Mouse (Mus musculus) embryonic facial prominence, embryonic 11.5 days (tissue): ENCODE measurements around the gene Tmsb10. TPM values are rescaled to one million over a fixed set of nuclear protein-coding genes. Genes with fewer than 3 reads are reported as not detected.

Source experiments
- ATAC-seq: fragments of 200-750 bp; cut with Nextera tagmentation; replicated peaks from 2 replicates; pipeline ENCODE4 v1.8.0; 2017; ENCODE audit warnings: low read depth; ENCODE audit not compliant: insufficient number of reproducible peaks, low FRiP score, low TSS enrichment
- DNase-seq: peaks from one replicate; pipeline ENCODE4 v3.0.0-alpha.2; 2015; ENCODE audit warnings: low spot score
- H3K27ac ChIP-seq: fragments of 300-500 bp; sonication (generic); replicated peaks from 2 replicates; pipeline ENCODE4 v1.5.1; 2014; ENCODE audit warnings: mild to moderate bottlenecking, low read depth, low read length, control low read depth
- H3K27me3 ChIP-seq: fragments of 300-500 bp; sonication (generic); 2 replicates; pipeline ENCODE4 v1.6.1; 2014; ENCODE audit warnings: mild to moderate bottlenecking, low read length, moderate library complexity, mixed read lengths; ENCODE audit not compliant: control insufficient read depth, insufficient read depth
- H3K36me3 ChIP-seq: fragments of 300-500 bp; sonication (generic); replicated peaks from 2 replicates; pipeline ENCODE4 v1.6.1; 2014; ENCODE audit warnings: low read depth, mild to moderate bottlenecking, low read length, moderate library complexity, mixed read lengths; ENCODE audit not compliant: control insufficient read depth, insufficient read depth
- H3K4me1 ChIP-seq: fragments of 300-500 bp; sonication (generic); 2 replicates; pipeline ENCODE4 v1.6.1; 2014; ENCODE audit warnings: low read length, mixed read lengths; ENCODE audit not compliant: control insufficient read depth, insufficient read depth
- H3K4me2 ChIP-seq: fragments of 300-500 bp; sonication (generic); 2 replicates; pipeline ENCODE4 v1.6.1; 2014; ENCODE audit warnings: low read depth, mild to moderate bottlenecking, control low read depth, low read length, moderate library complexity
- H3K4me3 ChIP-seq: fragments of 300-500 bp; sonication (generic); 2 replicates; pipeline ENCODE4 v1.5.1; 2014; ENCODE audit warnings: low read depth, low read length, control low read depth
- H3K9ac ChIP-seq: fragments of 300-500 bp; sonication (generic); replicated peaks from 2 replicates; pipeline ENCODE4 v1.6.1; 2014; ENCODE audit warnings: mild to moderate bottlenecking, control low read depth, low read length
- H3K9me3 ChIP-seq: fragments of 300-500 bp; sonication (generic); replicated peaks from 2 replicates; pipeline ENCODE4 v1.6.1; 2016; ENCODE audit warnings: mild to moderate bottlenecking, low read length, inconsistent platforms, mixed read lengths; ENCODE audit not compliant: control insufficient read depth
- WGBS: fragments of 180-500 bp; shearing (Covaris S2); extraction: QIAGEN DNeasy Blood & Tissue Kit; methylation state at CpG from one replicate; pipeline ENCODE4 v1.1.7; 2014; 5-methylcytosine and 5-hydroxymethylcytosine counted together
- polyA plus RNA-seq: library from polyadenylated mRNA; unstranded; fragments of >200 nt; fragmentation: Nextera tagmentation; extraction: Ambion mirVana; gene quantifications from 2 replicates; pipeline ENCODE4 v1.2.1, GENCODE M21; 2014

Gene Tmsb10
- polyA plus RNA-seq, 1 experiment from 2014 or later = 3,355 TPM

DNA sequence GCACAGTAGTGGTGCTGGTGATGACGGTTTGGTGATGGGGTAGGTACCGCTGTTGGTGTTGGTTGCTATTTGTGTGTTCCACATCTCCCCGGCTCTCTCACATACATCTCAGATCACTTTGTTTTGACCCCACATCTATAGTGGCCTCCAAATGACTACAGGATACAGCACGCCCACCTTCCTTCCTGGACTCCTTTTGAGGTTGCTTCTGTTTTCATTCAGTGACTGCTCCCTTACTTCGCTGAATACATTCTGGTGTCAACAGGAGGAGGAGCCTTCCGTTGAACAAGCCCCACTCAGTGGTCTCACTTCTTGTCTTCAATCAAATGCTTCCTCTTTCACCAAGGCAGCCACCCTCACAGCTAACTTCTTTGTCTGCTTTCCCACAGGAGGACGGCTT, 3.8 kb downstream of the Tmsb10 start:
- DNase-seq (no peak), ATAC-seq (no peak)
- H3K27ac ChIP-seq = no peak overlapping the region
- no peaks in the 10 kb centered on the region for H3K9me3 ChIP-seq
- no peak overlapping the region for H3K4me3 ChIP-seq
- H3K36me3 ChIP-seq = no peaks in the 10 kb centered on the region
- no peak overlapping the region for H3K9ac ChIP-seq
- H3K4me2 ChIP-seq = no peak overlapping the region
- H3K27me3 ChIP-seq = no peaks in the 10 kb centered on the region
- WGBS = 78% methylated on average over 7 of the region's 7 CpGs
- no peaks in the 10 kb centered on the region; the same call in 1 of the 2 replicates for H3K4me1 ChIP-seq

DNA sequence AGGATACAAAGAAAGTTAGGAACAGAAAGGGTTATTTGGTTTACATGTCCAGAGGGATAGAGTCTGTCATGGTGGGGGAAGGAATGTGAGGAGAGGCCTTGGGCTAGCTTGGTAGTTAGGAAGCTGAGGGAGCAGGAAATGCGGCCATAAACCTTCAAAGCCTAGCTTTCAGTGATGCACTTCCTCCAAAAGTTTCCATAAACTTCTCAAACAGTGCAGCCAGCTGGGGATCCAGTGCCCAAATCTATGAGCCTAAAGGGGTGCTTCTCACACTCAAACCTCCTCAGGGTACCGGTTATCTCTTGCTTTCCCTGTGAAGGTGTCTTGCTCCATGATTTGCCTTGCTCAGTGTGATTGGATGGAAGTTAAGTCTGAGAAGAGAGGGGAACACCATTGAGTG, 5.6 kb downstream of the Tmsb10 start:
- Histone ChIP-seq H3K27ac (no peak overlapping the region), H3K27me3 (no peaks in the 10 kb centered on the region), H3K36me3 (no peaks in the 10 kb centered on the region), H3K9me3 (no peaks in the 10 kb centered on the region), H3K4me3 (no peak overlapping the region), H3K4me1 (no peaks in the 10 kb centered on the region; the same call in 1 of the 2 replicates), H3K4me2 (no peak overlapping the region), H3K9ac (no peak overlapping the region)
- ATAC-seq = no peak
- WGBS = 83% methylated on average over 2 of the region's 2 CpGs
- no peak for DNase-seq

DNA sequence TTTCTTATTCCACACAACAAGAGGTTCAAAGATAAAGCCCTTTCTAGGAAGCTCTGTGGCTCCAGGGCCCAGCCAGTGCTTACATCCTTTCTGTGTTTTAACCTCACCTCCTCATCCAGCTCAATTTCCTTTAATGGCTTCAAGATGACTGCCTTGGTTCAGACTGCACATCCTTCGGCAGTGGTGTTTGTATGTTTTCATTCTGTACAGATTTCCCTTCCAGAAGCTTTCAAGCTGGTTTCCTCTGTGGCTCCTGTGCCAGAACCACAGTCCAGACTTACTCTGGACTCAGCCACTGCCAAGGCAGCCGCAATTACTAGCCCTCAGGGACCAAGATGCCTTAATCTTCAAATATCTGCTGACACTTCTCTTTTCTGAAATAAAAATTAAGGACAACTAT, 6.3 kb downstream of the Tmsb10 start:
- no peak overlapping the region for H3K9ac ChIP-seq
- H3K4me1 ChIP-seq = no peaks in the 10 kb centered on the region; the same call in 1 of the 2 replicates
- 25% methylated on average over 2 of the region's 2 CpGs for WGBS
- H3K4me3 ChIP-seq = no peak overlapping the region
- no peaks in the 10 kb centered on the region for H3K36me3 ChIP-seq
- H3K27me3 ChIP-seq = no peaks in the 10 kb centered on the region
- no peak for ATAC-seq
- H3K27ac ChIP-seq = no peak overlapping the region; the same call in 1 of the 2 replicates
- H3K9me3 ChIP-seq = no peaks in the 10 kb centered on the region
- no peak overlapping the region for H3K4me2 ChIP-seq
- DNase-seq = peak; percentile 69

DNA sequence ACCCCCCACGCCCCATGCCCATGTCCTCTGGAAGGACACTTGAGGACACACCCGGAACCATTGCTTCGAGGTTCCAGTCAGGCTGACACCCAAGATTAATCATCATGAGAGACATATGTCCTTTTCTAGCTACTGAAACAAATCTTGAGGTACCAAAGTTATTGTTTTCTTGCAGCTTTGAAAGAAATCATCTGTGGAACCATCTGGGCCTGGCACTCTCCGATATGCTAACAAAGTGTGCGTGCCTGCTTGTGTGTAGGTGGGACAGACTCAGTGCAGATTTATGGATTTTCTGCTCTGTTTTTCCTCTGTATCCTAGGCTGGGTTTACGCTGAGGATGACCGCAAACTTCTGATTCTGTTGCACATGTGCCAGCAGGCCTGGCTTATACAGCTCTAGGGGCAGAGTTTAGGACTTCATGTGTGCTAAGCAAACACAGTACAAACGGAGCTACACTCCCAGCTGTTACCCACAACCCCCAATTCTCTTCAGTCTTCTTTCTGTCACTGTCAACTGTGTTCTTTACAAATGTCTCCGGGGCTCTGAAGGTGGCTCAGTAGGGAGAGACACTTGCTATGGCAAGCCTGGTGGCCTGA, 9.3 kb downstream of the Tmsb10 start:
- WGBS = 82% methylated on average over 9 of the region's 9 CpGs
- no peak overlapping the region for H3K9ac ChIP-seq
- no peaks in the 10 kb centered on the region for H3K9me3 ChIP-seq
- H3K4me3 ChIP-seq = no peak overlapping the region
- no peak overlapping the region for H3K27ac ChIP-seq
- H3K27me3 ChIP-seq = no peaks in the 10 kb centered on the region
- no peaks in the 10 kb centered on the region for H3K4me1 ChIP-seq
- no peak for DNase-seq
- no peak for ATAC-seq
- no peaks in the 10 kb centered on the region for H3K36me3 ChIP-seq
- H3K4me2 ChIP-seq = no peak overlapping the region

DNA sequence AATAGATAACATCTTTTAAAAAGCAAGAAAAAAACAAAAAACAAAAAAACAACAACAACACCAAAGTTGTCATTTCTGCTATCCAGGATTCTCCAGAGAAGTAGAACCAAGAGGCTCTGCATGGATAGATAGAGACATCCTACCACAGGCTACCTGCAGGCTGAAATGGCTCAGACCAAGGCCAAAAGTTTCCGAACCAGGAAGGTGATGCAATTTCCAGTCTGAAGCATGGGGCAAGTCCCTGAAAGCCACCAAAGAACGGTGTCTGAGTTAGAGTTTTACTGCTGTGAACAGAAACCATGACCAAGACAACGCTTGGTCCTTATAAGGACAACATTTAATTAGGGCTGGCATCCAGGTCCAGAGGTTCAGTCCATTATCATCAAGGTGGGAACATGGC, 10.2 kb downstream of the Tmsb10 start:
- H3K27ac ChIP-seq = no peak overlapping the region
- H3K4me3 ChIP-seq = no peak overlapping the region
- H3K9me3 ChIP-seq = no peaks in the 10 kb centered on the region
- ATAC-seq (no peak), DNase-seq (no peak)
- 93% methylated on average over 3 of the region's 3 CpGs for WGBS
- H3K4me2 ChIP-seq = no peak overlapping the region
- H3K27me3 ChIP-seq = no peaks in the 10 kb centered on the region
- H3K4me1 ChIP-seq = no peaks in the 10 kb centered on the region
- H3K9ac ChIP-seq = no peak overlapping the region
- no peaks in the 10 kb centered on the region for H3K36me3 ChIP-seq

DNA sequence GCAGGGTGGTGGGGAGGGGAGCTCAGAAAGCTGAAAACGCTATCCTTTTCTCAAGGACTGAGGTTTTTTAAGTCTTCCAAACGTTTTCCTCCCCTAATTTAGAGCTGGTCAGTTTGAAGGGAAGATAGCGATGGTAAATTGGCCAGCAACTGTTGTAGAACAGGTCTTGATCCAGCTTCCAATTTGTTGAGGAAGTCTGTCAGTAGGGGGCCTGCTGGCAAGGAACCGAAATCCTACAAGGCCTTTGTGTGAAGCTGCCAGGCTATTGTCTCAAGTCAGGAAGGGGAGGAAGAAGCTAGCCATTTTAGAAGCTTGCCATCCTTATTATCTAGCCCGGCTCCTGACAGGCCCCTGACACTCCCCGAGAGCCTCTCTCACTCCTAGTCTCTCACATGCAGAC, 10.6 kb downstream of the Tmsb10 start:
- no peak for ATAC-seq
- 44% methylated on average over 6 of the region's 6 CpGs for WGBS
- no peak overlapping the region for H3K9ac ChIP-seq

DNA sequence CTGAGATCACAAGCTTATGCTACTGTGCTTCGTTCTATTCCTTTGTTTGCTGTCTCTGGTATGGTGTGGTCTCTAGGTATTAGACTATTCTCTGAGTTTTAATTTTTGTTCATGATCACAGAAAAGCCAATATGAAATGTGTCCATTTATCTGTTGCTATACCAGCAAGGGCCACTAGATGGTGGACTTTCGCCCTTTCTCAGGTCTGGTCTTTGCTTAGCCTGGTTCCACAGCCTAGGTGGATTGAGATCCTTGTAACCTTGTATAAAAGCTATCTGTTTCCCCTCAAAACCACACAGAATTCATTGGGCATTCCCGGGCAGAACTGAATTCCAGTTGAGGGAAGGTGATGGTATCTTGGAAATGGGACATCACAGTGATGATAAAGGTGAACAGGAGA, 18.1 kb downstream of the Tmsb10 start:
- Histone ChIP-seq H3K4me1 (no peaks in the 10 kb centered on the region), H3K27ac (no peak overlapping the region), H3K4me2 (no peak overlapping the region), H3K36me3 (no peaks in the 10 kb centered on the region), H3K9ac (no peak overlapping the region), H3K9me3 (no peaks in the 10 kb centered on the region), H3K4me3 (no peak overlapping the region), H3K27me3 (no peaks in the 10 kb centered on the region)
- ATAC-seq = no peak
- peak; percentile 78 for DNase-seq
- 5% methylated on average over 3 of the region's 3 CpGs for WGBS

More for the DNA sequence above, 10.6 kb downstream of the Tmsb10 start:
- DNase-seq = no peak
- H3K36me3 ChIP-seq = no peaks in the 10 kb centered on the region
- no peak overlapping the region for H3K27ac ChIP-seq
- no peaks in the 10 kb centered on the region for H3K27me3 ChIP-seq
- no peak overlapping the region for H3K4me3 ChIP-seq
- no peaks in the 10 kb centered on the region for H3K4me1 ChIP-seq
- H3K4me2 ChIP-seq = no peak overlapping the region
- H3K9me3 ChIP-seq = no peaks in the 10 kb centered on the region

DNA sequence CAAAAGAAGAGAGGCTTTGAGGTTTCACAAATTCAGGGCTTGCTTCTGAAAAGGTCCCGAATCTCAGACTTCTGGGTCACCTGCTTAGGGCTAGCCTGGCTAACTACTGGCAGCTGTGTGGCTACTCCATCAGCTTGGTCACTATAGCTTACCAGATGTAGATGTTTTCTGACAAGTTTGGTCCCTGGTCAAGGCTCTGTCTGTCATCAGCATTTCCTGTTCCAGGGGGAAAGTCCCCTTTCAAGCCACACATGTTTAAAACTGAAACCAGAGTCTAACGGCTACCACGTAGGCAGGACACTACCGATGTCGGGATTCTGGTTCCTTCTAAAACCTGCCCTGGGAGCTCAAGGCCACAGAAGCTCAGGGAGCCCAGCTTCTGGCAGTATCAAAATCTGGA, 20.7 kb downstream of the Tmsb10 start:
- Histone ChIP-seq H3K36me3 (no peaks in the 10 kb centered on the region), H3K4me2 (no peak overlapping the region), H3K27me3 (no peaks in the 10 kb centered on the region), H3K9ac (no peak overlapping the region), H3K27ac (no peak overlapping the region), H3K4me1 (no peaks in the 10 kb centered on the region), H3K4me3 (no peak overlapping the region), H3K9me3 (no peaks in the 10 kb centered on the region)
- ATAC-seq (no peak), DNase-seq (no peak)
- 47% methylated on average over 5 of the region's 5 CpGs for WGBS
